Mouse (Mus musculus) liver, postnatal 0 days (tissue): Measurements from ENCODE around the gene Stxbp5. TPM values are rescaled to one million over a fixed set of nuclear protein-coding genes. Genes with fewer than 3 reads are reported as not detected.

ENCODE experiments used
- ATAC-seq: fragments of 200-750 bp; cut with Nextera tagmentation; 2 replicates; pipeline ENCODE4 v1.8.0; 2017; ENCODE audit warnings: mild to moderate bottlenecking, moderate library complexity
- DNase-seq: peaks from one replicate; pipeline ENCODE4 v3.0.0-alpha.2; 2016
- H3K27ac ChIP-seq: fragments of 300-500 bp; sonication (generic); 2 replicates; pipeline ENCODE4 v1.5.1; 2014; ENCODE audit warnings: antibody characterized with exemption, moderate library complexity, mild to moderate bottlenecking, low read depth
- H3K27me3 ChIP-seq: fragments of 300-500 bp; sonication (generic); 2 replicates; pipeline ENCODE4 v1.6.1; 2014; ENCODE audit warnings: low read length, control low read depth, mixed read lengths; ENCODE audit not compliant: insufficient read depth
- H3K36me3 ChIP-seq: fragments of 300-500 bp; sonication (generic); replicated peaks from 2 replicates; pipeline ENCODE4 v1.6.1; 2014; ENCODE audit warnings: mild to moderate bottlenecking, control low read depth, low read length, moderate library complexity, mixed read lengths; ENCODE audit not compliant: insufficient read depth
- H3K4me1 ChIP-seq: fragments of 300-500 bp; sonication (generic); 2 replicates; pipeline ENCODE4 v1.6.1; 2014; ENCODE audit warnings: antibody characterized with exemption, mild to moderate bottlenecking, control low read depth; ENCODE audit not compliant: insufficient read depth
- H3K4me2 ChIP-seq: fragments of 300-500 bp; sonication (generic); 2 replicates; pipeline ENCODE4 v1.6.1; 2014; ENCODE audit warnings: low read depth, mild to moderate bottlenecking, low read length, moderate library complexity, mixed read lengths
- H3K4me3 ChIP-seq: fragments of 300-500 bp; sonication (generic); 2 replicates; pipeline ENCODE4 v1.5.1; 2014; ENCODE audit warnings: low read depth, low read length
- H3K9ac ChIP-seq: fragments of 300-500 bp; sonication (generic); replicated peaks from 2 replicates; pipeline ENCODE4 v1.6.1; 2014; ENCODE audit warnings: mild to moderate bottlenecking, moderate library complexity
- H3K9me3 ChIP-seq: fragments of 300-500 bp; sonication (generic); 2 replicates; pipeline ENCODE4 v1.6.1; 2016; ENCODE audit warnings: mild to moderate bottlenecking, control low read depth, low read length, mixed read lengths
- CTCF ChIP-seq: sonication (generic); IDR thresholded peaks from 2 replicates; pipeline ENCODE4 v1.5.1; 2016; ENCODE audit warnings: antibody characterized with exemption, low read depth
- EP300 ChIP-seq: IDR thresholded peaks from 2 replicates; pipeline ENCODE4 v1.6.1; 2016; ENCODE audit warnings: antibody characterized with exemption, low read depth, mild to moderate bottlenecking
- WGBS: fragments of 180-500 bp; shearing (Covaris S2); extraction: QIAGEN DNeasy Blood & Tissue Kit; methylation state at CpG from one replicate; pipeline ENCODE4 v1.1.7; 2014; ENCODE audit not compliant: insufficient replicate concordance; 5-methylcytosine and 5-hydroxymethylcytosine counted together
- polyA plus RNA-seq: library from polyadenylated mRNA; unstranded; fragments of >200 nt; fragmentation: Nextera tagmentation; extraction: Ambion mirVana; gene quantifications from 2 replicates; pipeline ENCODE4 v1.2.1, GENCODE M21; 2015

The Stxbp5 gene
- polyA plus RNA-seq, 1 experiment from 2014 or later = 2.2 TPM

GRCm38 (mm10) chr10:9839408-9839807 is 61.5 kb downstream of the Stxbp5 start:
- 77% methylated on average over 7 of the region's 7 CpGs for WGBS
- no peaks in the 10 kb centered on the region for H3K27me3 ChIP-seq
- H3K9ac ChIP-seq = no peak overlapping the region
- no peaks in the 10 kb centered on the region for H3K4me1 ChIP-seq
- DNase-seq (no peak), ATAC-seq (no peak)
- no peaks in the 10 kb centered on the region for H3K9me3 ChIP-seq
- H3K27ac ChIP-seq = no peak overlapping the region
- TF ChIP-seq CTCF = no peak
- no peak for TF ChIP-seq EP300
- no peak overlapping the region for H3K4me2 ChIP-seq
- no peak overlapping the region for H3K4me3 ChIP-seq
- peaks cover 17% of the 10 kb centered on the region for H3K36me3 ChIP-seq

DNA sequence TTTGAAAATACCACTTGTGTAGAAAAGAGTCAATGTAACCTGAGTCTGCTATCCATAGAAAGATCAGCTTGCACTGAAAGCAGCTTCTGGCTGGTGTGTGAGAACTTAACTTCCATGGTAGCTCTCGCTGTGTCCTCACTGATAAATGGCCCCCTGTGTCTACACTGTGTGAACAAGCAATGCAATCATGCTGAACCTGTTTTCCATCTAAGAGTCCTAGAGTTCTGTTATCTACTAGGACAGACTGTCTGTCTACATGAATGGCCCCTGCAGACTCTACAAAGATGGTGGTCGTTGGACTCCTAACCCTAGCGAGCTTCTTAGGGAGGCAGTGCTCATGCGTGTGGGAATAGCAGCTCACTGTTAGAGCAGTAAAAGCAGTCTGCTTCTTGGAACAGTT is 65.9 kb downstream of the Stxbp5 start:
- whole genome bisulfite sequencing = 73% methylated on average over 4 of the region's 4 CpGs
- H3K27me3 ChIP-seq = no peaks in the 10 kb centered on the region
- H3K36me3 ChIP-seq = peaks cover 12% of the 10 kb centered on the region
- no peak for TF ChIP-seq CTCF
- TF ChIP-seq EP300 = no peak
- H3K4me1 ChIP-seq = no peaks in the 10 kb centered on the region
- H3K9me3 ChIP-seq = no peaks in the 10 kb centered on the region
- no peak for ATAC-seq
- H3K9ac ChIP-seq = no peak overlapping the region
- no peak overlapping the region for H3K4me3 ChIP-seq
- no peak overlapping the region for H3K27ac ChIP-seq
- no peak for DNase-seq
- H3K4me2 ChIP-seq = no peak overlapping the region

GRCm38 (mm10) chr10:9832937-9833336 is 67.9 kb downstream of the Stxbp5 start:
- 85% methylated on average over 4 of the region's 4 CpGs for WGBS
- Histone ChIP-seq H3K9ac (no peak overlapping the region), H3K27ac (no peak overlapping the region), H3K4me3 (no peak overlapping the region), H3K4me2 (no peak overlapping the region), H3K9me3 (no peaks in the 10 kb centered on the region), H3K4me1 (no peaks in the 10 kb centered on the region), H3K36me3 (peaks cover 9% of the 10 kb centered on the region), H3K27me3 (no peaks in the 10 kb centered on the region)
- TF ChIP-seq EP300 (no peak), CTCF (no peak)
- ATAC-seq (no peak), DNase-seq (no peak)

DNA sequence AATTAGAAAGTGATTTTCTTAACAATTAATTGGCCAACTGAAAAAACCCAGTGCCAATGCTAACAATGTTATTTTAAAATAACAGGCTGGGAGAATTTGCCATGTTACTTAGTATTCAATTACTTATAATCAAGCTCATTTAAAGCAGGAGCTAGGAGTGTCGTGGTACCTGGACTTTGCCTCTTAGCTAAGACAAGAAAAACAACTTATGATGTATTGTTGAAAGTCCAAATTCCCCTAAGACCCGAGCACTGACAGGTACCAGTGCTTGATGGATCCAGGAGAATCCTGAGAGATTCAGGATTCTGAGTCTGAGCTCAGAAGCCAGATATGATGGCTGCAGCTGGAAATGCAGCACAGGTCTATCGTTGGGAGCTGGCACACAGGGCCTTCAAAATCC is 71.1 kb downstream of the Stxbp5 start:
- 83% methylated on average over 3 of the region's 3 CpGs for WGBS
- TF ChIP-seq EP300 (no peak), CTCF (no peak)
- ATAC-seq = no peak
- H3K4me3 ChIP-seq = no peak overlapping the region
- no peak overlapping the region for H3K27ac ChIP-seq
- no peak overlapping the region for H3K9ac ChIP-seq
- H3K4me2 ChIP-seq = no peak overlapping the region
- no peaks in the 10 kb centered on the region for H3K9me3 ChIP-seq
- no peaks in the 10 kb centered on the region for H3K4me1 ChIP-seq
- DNase-seq = no peak
- no peaks in the 10 kb centered on the region for H3K27me3 ChIP-seq
- H3K36me3 ChIP-seq = peaks cover 6% of the 10 kb centered on the region

DNA sequence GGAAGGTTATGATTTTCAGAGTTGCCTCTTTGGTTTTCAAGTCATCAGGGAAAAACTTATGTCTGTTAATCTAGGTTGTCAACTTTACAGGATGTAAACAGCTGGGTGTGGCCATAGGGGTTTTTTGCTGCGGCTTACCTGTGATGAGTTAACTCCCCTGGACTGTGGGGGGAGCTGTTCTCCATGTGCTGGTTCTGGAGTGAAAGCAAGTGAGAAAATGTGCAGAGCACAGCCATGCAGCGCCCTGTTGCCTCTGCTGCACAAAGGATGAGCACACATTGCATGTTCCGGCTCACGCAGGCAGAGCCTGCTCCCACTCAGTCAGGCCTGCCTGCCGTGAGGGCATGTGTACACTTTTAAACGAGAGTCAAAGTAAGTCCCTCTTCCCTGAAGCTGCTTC is 79.6 kb downstream of the Stxbp5 start:
- Histone ChIP-seq H3K4me3 (no peak overlapping the region), H3K9me3 (no peaks in the 10 kb centered on the region), H3K27me3 (no peaks in the 10 kb centered on the region), H3K4me1 (no peaks in the 10 kb centered on the region), H3K4me2 (no peak overlapping the region), H3K36me3 (peaks cover 13% of the 10 kb centered on the region), H3K27ac (no peak overlapping the region), H3K9ac (no peak overlapping the region)
- ATAC-seq (no peak), DNase-seq (no peak)
- 69% methylated on average over 6 of the region's 6 CpGs for WGBS
- peak; percentile 40 for TF ChIP-seq CTCF
- no peak for TF ChIP-seq EP300

DNA sequence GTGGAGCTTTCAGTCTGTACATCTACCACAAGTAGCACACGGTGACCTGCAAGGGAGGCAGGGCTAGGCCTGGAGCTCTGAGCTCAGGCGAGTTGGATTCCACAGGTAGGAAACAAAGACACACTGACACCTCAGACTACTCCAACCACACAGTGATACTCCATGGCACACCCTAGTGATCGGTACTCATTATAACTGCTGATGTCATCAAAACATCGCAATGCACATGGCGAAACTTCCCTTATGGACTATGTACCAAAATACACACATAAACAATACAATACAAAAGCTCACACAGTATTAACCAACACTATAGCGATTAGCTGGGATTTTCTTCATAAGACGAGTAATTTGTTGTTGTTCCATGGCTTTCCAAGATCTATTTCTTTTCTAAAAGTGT is 82.3 kb downstream of the Stxbp5 start:
- Histone ChIP-seq H3K27ac (no peak overlapping the region), H3K27me3 (no peaks in the 10 kb centered on the region), H3K4me3 (no peak overlapping the region), H3K4me1 (no peaks in the 10 kb centered on the region), H3K9ac (no peak overlapping the region), H3K36me3 (peaks cover 14% of the 10 kb centered on the region), H3K9me3 (no peaks in the 10 kb centered on the region), H3K4me2 (no peak overlapping the region)
- WGBS = 84% methylated on average over 7 of the region's 7 CpGs
- TF ChIP-seq CTCF (no peak), EP300 (no peak)
- no peak for ATAC-seq
- no peak for DNase-seq

- no peak overlapping the region for H3K27ac ChIP-seq
- peaks cover 8% of the 10 kb centered on the region; the same call in 1 of the 2 replicates for H3K36me3 ChIP-seq
- no peak overlapping the region for H3K4me3 ChIP-seq
- DNase-seq (no peak), ATAC-seq (no peak)
- H3K4me2 ChIP-seq = no peak overlapping the region
- H3K27me3 ChIP-seq = no peaks in the 10 kb centered on the region
- H3K9me3 ChIP-seq = no peaks in the 10 kb centered on the region
- H3K4me1 ChIP-seq = no peaks in the 10 kb centered on the region
- no peak overlapping the region for H3K9ac ChIP-seq
- 81% methylated on average over 4 of the region's 4 CpGs for WGBS
- TF ChIP-seq EP300 (no peak), CTCF (peak; percentile 38)
Observed at GRCm38 (mm10) chr10:9813926-9814325, 87.0 kb downstream of the Stxbp5 start.
